Mouse (Mus musculus) olfactory bulb, adult 2 months (tissue): ENCODE results near the gene Srgap2.

ENCODE experiments used
- CTCF ChIP-seq: fragments of 200-500 bp; IDR thresholded peaks from 2 replicates; pipeline ENCODE4 v1.5.1; 2012; ENCODE audit warnings: low read depth, mild to moderate bottlenecking, low read length, moderate library complexity; ENCODE audit not compliant: insufficient read depth
- POLR2A ChIP-seq: fragments of 200-500 bp; IDR thresholded peaks from 2 replicates; pipeline ENCODE4 v1.6.1; 2012; ENCODE audit warnings: mild to moderate bottlenecking, low read depth, low read length, moderate library complexity; ENCODE audit not compliant: insufficient read depth

DNA sequence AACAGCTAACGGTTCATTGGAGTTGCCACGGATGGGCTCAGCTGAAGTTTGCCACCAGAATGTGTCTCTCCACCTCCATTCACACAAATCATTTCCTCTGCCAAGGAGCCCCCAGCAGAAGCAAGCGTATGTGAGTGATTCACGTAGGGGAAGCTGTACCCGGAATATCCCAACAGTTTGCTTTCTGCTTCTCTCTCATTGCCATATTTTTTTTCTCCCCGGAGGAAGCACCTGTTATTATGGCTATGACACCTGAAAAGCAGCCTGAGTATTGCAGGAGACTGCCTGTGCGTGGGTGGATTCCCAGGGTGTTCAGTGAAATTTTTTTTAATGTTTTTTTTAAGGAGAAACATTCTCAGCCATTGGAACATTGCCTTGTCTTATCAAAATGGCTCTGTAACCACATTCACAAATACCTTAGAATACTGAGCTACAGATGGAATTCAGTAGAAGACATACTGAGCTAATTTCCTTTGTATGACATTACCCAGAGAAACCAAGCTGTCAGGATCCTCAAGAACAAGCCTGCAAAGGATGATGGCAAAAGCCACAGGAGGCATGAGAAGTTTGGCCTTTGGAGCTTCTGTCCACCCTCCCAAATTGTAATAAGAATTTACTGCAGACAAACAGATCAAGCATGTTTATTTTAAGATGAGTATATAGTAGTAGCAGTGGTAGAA is 16.9 kb upstream of the Srgap2 start:
- TF ChIP-seq CTCF (no peak), POLR2A (no peak)
